Mouse (Mus musculus) B cell, adult (primary cell): ENCODE results near the gene Spon2. TPM values are rescaled to one million over a fixed set of nuclear protein-coding genes. Genes with fewer than 3 reads are reported as not detected.

Experiments used
- total RNA-seq: library from RNA; stranded (reverse); gene quantifications from 4 replicates; pipeline ENCODE4 v1.2.4, GENCODE M21; 2023; ENCODE audit not compliant: inconsistent age

Gene Spon2
- 0.84 to 1.6 TPM (median 1.1 TPM) in 4 replicates for total RNA-seq

DNA sequence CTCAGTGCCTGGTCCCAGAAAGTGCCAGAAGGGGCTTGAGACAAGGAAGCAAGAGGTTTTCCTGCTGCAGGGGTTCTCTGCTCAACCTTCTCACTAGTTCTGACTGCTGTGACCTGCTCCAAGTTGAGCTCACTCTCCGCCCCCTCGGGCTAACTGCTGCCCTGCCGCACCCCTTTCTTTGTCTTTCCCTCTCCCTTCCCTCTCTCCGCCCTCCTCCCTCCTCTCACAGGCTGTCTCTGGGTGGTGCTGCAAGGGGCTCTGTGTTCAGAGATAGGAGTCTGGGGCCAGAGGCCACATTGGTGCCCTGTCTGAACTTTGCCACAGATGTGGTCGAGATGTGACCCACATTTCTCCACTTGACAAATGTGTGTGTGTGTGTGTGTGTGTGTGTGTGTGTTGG lies at the start of gene Spon2:
Gene Spon2, minus strand, starts transcription at position 375 of the 400 bp plus-strand sequence.

Other genes with a start within 250 kb of the Spon2 start
- 113 to 129 TPM (median 121 TPM) in 4 replicates for gene Ywhah, start 199.6 kb downstream of the Spon2 start, total RNA-seq
- gene Slc5a1, start 114.2 kb downstream of the Spon2 start, total RNA-seq, result not detected in 4 replicates
- 209 to 270 TPM (median 243 TPM) in 4 replicates for gene Ctbp1, start 56.5 kb upstream of the Spon2 start, total RNA-seq
- gene Maea, start 117.1 kb upstream of the Spon2 start, total RNA-seq, result 94.0 to 100.0 TPM (median 95.4 TPM) in 4 replicates
- 18.3 to 22.6 TPM (median 20.3 TPM) in 4 replicates for gene Uvssa, start 160.1 kb upstream of the Spon2 start, total RNA-seq
- gene Nkx1-1, start 215.5 kb upstream of the Spon2 start, total RNA-seq, result not detected in 4 replicates